Mouse (Mus musculus): ENCODE measurements around the gene Tnfaip8l2.
A peak's percentile ranks its signal among the peaks of the same experiment; 100 is the strongest.

Gene Tnfaip8l2

GRCm38 (mm10) chr3:95141952-95142616, at the start of gene Tnfaip8l2:
TSS of gene Tnfaip8l2 (minus strand) at chr3:95142360.
- DNase-seq (ENCODE audit: low spot score), result no peak

GRCm38 (mm10) chr3:95186888-95187287, 44.7 kb upstream of the Tnfaip8l2 start:
- no peak for DNase-seq (ENCODE audit: low spot score)

- no peak for DNase-seq (ENCODE audit: low spot score)
Observed at GRCm38 (mm10) chr3:95186100-95186499, 43.9 kb upstream of the Tnfaip8l2 start.

GRCm38 (mm10) chr3:95184796-95185577, 42.8 kb upstream of the Tnfaip8l2 start:
- DNase-seq (ENCODE audit: low spot score), result no peak

- no peak for DNase-seq (ENCODE audit: low spot score)
Observed at GRCm38 (mm10) chr3:95181841-95182240, 39.7 kb upstream of the Tnfaip8l2 start.

GRCm38 (mm10) chr3:95179890-95180289, 37.7 kb upstream of the Tnfaip8l2 start:
- peak; percentile 74 for DNase-seq (ENCODE audit: low spot score)

- no peak for DNase-seq (ENCODE audit: low spot score)
Observed at GRCm38 (mm10) chr3:95178948-95179347, 36.8 kb upstream of the Tnfaip8l2 start.

GRCm38 (mm10) chr3:95177583-95177982, 35.4 kb upstream of the Tnfaip8l2 start:
- DNase-seq (ENCODE audit: low spot score), result no peak

- peak; percentile 73 for DNase-seq (ENCODE audit: low spot score)
Observed at GRCm38 (mm10) chr3:95176500-95176899, 34.3 kb upstream of the Tnfaip8l2 start.

- peak; percentile 87 for DNase-seq (ENCODE audit: low spot score)
Observed at GRCm38 (mm10) chr3:95174011-95174592, 31.9 kb upstream of the Tnfaip8l2 start.

- DNase-seq (ENCODE audit: low spot score), result peak; percentile 76
Observed at GRCm38 (mm10) chr3:95173256-95173949, 31.2 kb upstream of the Tnfaip8l2 start.

GRCm38 (mm10) chr3:95172526-95173255, 30.5 kb upstream of the Tnfaip8l2 start:
- peak; percentile 80 for DNase-seq (ENCODE audit: low spot score)

GRCm38 (mm10) chr3:95171105-95171504, 28.9 kb upstream of the Tnfaip8l2 start:
- DNase-seq (ENCODE audit: low spot score), result no peak

- no peak for DNase-seq (ENCODE audit: low spot score)
Observed at GRCm38 (mm10) chr3:95169996-95170395, 27.8 kb upstream of the Tnfaip8l2 start.

GRCm38 (mm10) chr3:95164840-95165239, 22.7 kb upstream of the Tnfaip8l2 start:
- no peak for DNase-seq (ENCODE audit: low spot score)

- no peak for DNase-seq (ENCODE audit: low spot score)
Observed at GRCm38 (mm10) chr3:95164256-95164550, 22.0 kb upstream of the Tnfaip8l2 start.

- no peak for DNase-seq (ENCODE audit: low spot score)
Observed at GRCm38 (mm10) chr3:95163419-95164255, 21.5 kb upstream of the Tnfaip8l2 start.

- no peak for DNase-seq (ENCODE audit: low spot score)
Observed at GRCm38 (mm10) chr3:95162345-95162628, 20.1 kb upstream of the Tnfaip8l2 start.

GRCm38 (mm10) chr3:95161618-95162344, 19.6 kb upstream of the Tnfaip8l2 start:
- no peak for DNase-seq (ENCODE audit: low spot score)

GRCm38 (mm10) chr3:95161041-95161551, 18.9 kb upstream of the Tnfaip8l2 start:
- no peak for DNase-seq (ENCODE audit: low spot score)

All from testis, postnatal 14 days (tissue).